Mouse (Mus musculus): ENCODE results near the gene Clpsl2. TPM values are rescaled to one million over a fixed set of nuclear protein-coding genes. Genes with fewer than 3 reads are reported as not detected.

Gene Clpsl2
- total RNA-seq, 2 experiments from 2014 or later, result not detected

Small RNAs within 50 kb of the gene (microRNA-seq; reads per million reads assigned to microRNA genes)
- gene Gm25195 (0 reads per million in 2 experiments), gene Mir6969 (0 reads per million in 2 experiments)

Other genes starting within 250 kb of the Clpsl2 start
- 10 to 100 TPM; 26.0 to 36.2 TPM for gene Fance, start 235.9 kb upstream of the Clpsl2 start, total RNA-seq (2021)
- 100 to 1,000 TPM; 503 to 535 TPM for gene Rpl10a, start 220.9 kb upstream of the Clpsl2 start, total RNA-seq (2021)
- 1 to 10 TPM; 5.6 to 6.1 TPM for gene Tead3, start 198.6 kb upstream of the Clpsl2 start, total RNA-seq (2021)
- under 1 TPM in 1 of 2 experiments, not detected in 1; 0.41 TPM for gene Tulp1, start 184.2 kb upstream of the Clpsl2 start, total RNA-seq (2021)
- gene Fkbp5, start 31.9 kb upstream of the Clpsl2 start, total RNA-seq (2021), result 10 to 100 TPM; 42.8 to 45.6 TPM
- not detected for gene Armc12, start 18.6 kb upstream of the Clpsl2 start, total RNA-seq (2021)
- gene Clps, start 11.4 kb downstream of the Clpsl2 start, total RNA-seq (2021), result not detected
- gene Lhfpl5, start 26.2 kb downstream of the Clpsl2 start, total RNA-seq (2021), result 1 to 10 TPM; 6.0 to 6.1 TPM
- gene Srpk1, start 73.3 kb downstream of the Clpsl2 start, total RNA-seq (2021), result 100 to 1,000 TPM; 103 to 105 TPM
- 1 to 10 TPM; 7.4 to 9.0 TPM for gene Slc26a8, start 140.8 kb downstream of the Clpsl2 start, total RNA-seq (2021)
- 10 to 100 TPM; 55.4 to 60.4 TPM for gene Mapk14, start 141.9 kb downstream of the Clpsl2 start, total RNA-seq (2021)
- gene AC170998.1, start 176.7 kb downstream of the Clpsl2 start, total RNA-seq (2021), result 1 to 10 TPM; 1.9 to 2.4 TPM
- gene Mapk13, start 219.9 kb downstream of the Clpsl2 start, total RNA-seq (2021), result 1 to 10 TPM in 1 of 2 experiments, under 1 TPM in 1; 0.96 to 2.2 TPM